Mouse (Mus musculus): ENCODE results near the gene Ptpro. TPM values are rescaled to one million over a fixed set of nuclear protein-coding genes. Genes with fewer than 3 reads are reported as not detected.

The Ptpro gene
- polyA plus RNA-seq (2015; fragmentation: Illumina TruSeq; extraction: RNeasy Lipid Tissue Mini Kit (QIAGEN cat#74804); ENCODE audit: insufficient read depth, low replicate concordance): 12.2 TPM

GRCm38 (mm10) chr6:137252194-137252886, at the start of gene Ptpro:
Gene Ptpro (plus strand): TSS chr6:137252319.

Other genes with a start within 250 kb of the Ptpro start
- gene Rerg, start 81.8 kb upstream of the Ptpro start, polyA plus RNA-seq (2015; fragmentation: Illumina TruSeq; extraction: RNeasy Lipid Tissue Mini Kit (QIAGEN cat#74804); ENCODE audit: insufficient read depth, low replicate concordance): 0.14 TPM